Mouse (Mus musculus): ENCODE measurements around the gene Mrps12. TPM values are rescaled to one million over a fixed set of nuclear protein-coding genes. Genes with fewer than 3 reads are reported as not detected.

The Mrps12 gene
- polyA plus RNA-seq, 1 experiment from 2014 or later: 132 TPM

- H3K36me3 ChIP-seq (ENCODE audit: control insufficient read depth, insufficient read depth, low read length): no peaks in the 10 kb centered on the region
- H3K4me1 ChIP-seq (replicated peaks; ENCODE audit: control insufficient read depth, insufficient read depth, low read length): peaks cover 2% of the 10 kb centered on the region; the same call in 1 of the 2 replicates
- H3K4me3 ChIP-seq (ENCODE audit: low read depth, low read length): no peak overlapping the region
- H3K9ac ChIP-seq (ENCODE audit: low read depth, low read length): no peak overlapping the region
- H3K27me3 ChIP-seq (ENCODE audit: control insufficient read depth, insufficient read depth, low read length): no peaks in the 10 kb centered on the region
- H3K9me3 ChIP-seq (ENCODE audit: control insufficient read depth, low read length): no peaks in the 10 kb centered on the region
- no peak overlapping the region for H3K27ac ChIP-seq (ENCODE audit: low read depth, low read length)
- peak; percentile 59 for ATAC-seq (ENCODE audit: low FRiP score)
- no peak overlapping the region for H3K4me2 ChIP-seq (replicated peaks; ENCODE audit: low read depth, low read length)
- peak; percentile 95 for DNase-seq (ENCODE audit: low spot score)
- 47% methylated on average over 6 of the region's 6 CpGs for WGBS
Measured at GRCm38 (mm10) chr7:28780067-28780658, 38.5 kb upstream of the Mrps12 start.

- Histone ChIP-seq H3K4me2 (replicated peaks; ENCODE audit: low read depth, low read length) (no peak overlapping the region), H3K27me3 (ENCODE audit: control insufficient read depth, insufficient read depth, low read length) (no peaks in the 10 kb centered on the region), H3K4me3 (ENCODE audit: low read depth, low read length) (no peak overlapping the region), H3K36me3 (ENCODE audit: control insufficient read depth, insufficient read depth, low read length) (peaks cover 5% of the 10 kb centered on the region; the same call in 1 of the 2 replicates), H3K9ac (ENCODE audit: low read depth, low read length) (no peak overlapping the region), H3K4me1 (replicated peaks; ENCODE audit: control insufficient read depth, insufficient read depth, low read length) (peaks cover 2% of the 10 kb centered on the region; the same call in 1 of the 2 replicates), H3K9me3 (ENCODE audit: control insufficient read depth, low read length) (no peaks in the 10 kb centered on the region), H3K27ac (ENCODE audit: low read depth, low read length) (no peak overlapping the region)
- DNase-seq (ENCODE audit: low spot score): no peak
- 82% methylated on average over 9 of the region's 9 CpGs for WGBS
- no peak for ATAC-seq (ENCODE audit: low FRiP score)
Measured at GRCm38 (mm10) chr7:28778825-28779224, 37.2 kb upstream of the Mrps12 start.

- Histone ChIP-seq H3K27me3 (ENCODE audit: control insufficient read depth, insufficient read depth, low read length) (no peaks in the 10 kb centered on the region), H3K9me3 (ENCODE audit: control insufficient read depth, low read length) (no peaks in the 10 kb centered on the region), H3K9ac (ENCODE audit: low read depth, low read length) (no peak overlapping the region), H3K27ac (ENCODE audit: low read depth, low read length) (no peak overlapping the region), H3K4me2 (replicated peaks; ENCODE audit: low read depth, low read length) (no peak overlapping the region), H3K4me3 (ENCODE audit: low read depth, low read length) (no peak overlapping the region), H3K36me3 (ENCODE audit: control insufficient read depth, insufficient read depth, low read length) (peaks cover 5% of the 10 kb centered on the region; the same call in 1 of the 2 replicates), H3K4me1 (replicated peaks; ENCODE audit: control insufficient read depth, insufficient read depth, low read length) (no peaks in the 10 kb centered on the region)
- DNase-seq (ENCODE audit: low spot score) (no peak), ATAC-seq (ENCODE audit: low FRiP score) (no peak)
- WGBS: 87% methylated on average over 7 of the region's 7 CpGs
Measured at GRCm38 (mm10) chr7:28775129-28775528, 33.5 kb upstream of the Mrps12 start.

- H3K4me2 ChIP-seq (replicated peaks; ENCODE audit: low read depth, low read length): 0 out of 2 replicates have a peak overlapping the region, but pooled peaks have one; percentile 17
- peaks cover 5% of the 10 kb centered on the region; the same call in 1 of the 2 replicates for H3K36me3 ChIP-seq (ENCODE audit: control insufficient read depth, insufficient read depth, low read length)
- no peak overlapping the region for H3K4me3 ChIP-seq (ENCODE audit: low read depth, low read length)
- no peaks in the 10 kb centered on the region for H3K9me3 ChIP-seq (ENCODE audit: control insufficient read depth, low read length)
- DNase-seq (ENCODE audit: low spot score) (peak; percentile 33), ATAC-seq (ENCODE audit: low FRiP score) (no peak)
- peak overlapping the region; percentile 77 for H3K27ac ChIP-seq (ENCODE audit: low read depth, low read length)
- H3K9ac ChIP-seq (ENCODE audit: low read depth, low read length): no peak overlapping the region
- no peaks in the 10 kb centered on the region for H3K4me1 ChIP-seq (replicated peaks; ENCODE audit: control insufficient read depth, insufficient read depth, low read length)
- H3K27me3 ChIP-seq (ENCODE audit: control insufficient read depth, insufficient read depth, low read length): no peaks in the 10 kb centered on the region
- WGBS: 58% methylated on average over 12 of the region's 12 CpGs
Measured at GRCm38 (mm10) chr7:28774164-28774563, 32.5 kb upstream of the Mrps12 start.

- 0 out of 2 replicates have a peak overlapping the region, but pooled peaks have one; percentile 17 for H3K27ac ChIP-seq (ENCODE audit: low read depth, low read length)
- no peaks in the 10 kb centered on the region for H3K4me1 ChIP-seq (replicated peaks; ENCODE audit: control insufficient read depth, insufficient read depth, low read length)
- WGBS: 79% methylated on average over 3 of the region's 3 CpGs
- H3K4me3 ChIP-seq (ENCODE audit: low read depth, low read length): no peak overlapping the region
- H3K27me3 ChIP-seq (ENCODE audit: control insufficient read depth, insufficient read depth, low read length): no peaks in the 10 kb centered on the region
- no peaks in the 10 kb centered on the region for H3K9me3 ChIP-seq (ENCODE audit: control insufficient read depth, low read length)
- DNase-seq (ENCODE audit: low spot score): no peak
- ATAC-seq (ENCODE audit: low FRiP score): no peak
- peaks cover 5% of the 10 kb centered on the region; the same call in 1 of the 2 replicates for H3K36me3 ChIP-seq (ENCODE audit: control insufficient read depth, insufficient read depth, low read length)
- H3K9ac ChIP-seq (ENCODE audit: low read depth, low read length): no peak overlapping the region
- H3K4me2 ChIP-seq (replicated peaks; ENCODE audit: low read depth, low read length): no peak overlapping the region
Measured at GRCm38 (mm10) chr7:28773163-28773562, 31.5 kb upstream of the Mrps12 start.

- Histone ChIP-seq H3K4me1 (replicated peaks; ENCODE audit: control insufficient read depth, insufficient read depth, low read length) (no peaks in the 10 kb centered on the region), H3K27me3 (ENCODE audit: control insufficient read depth, insufficient read depth, low read length) (no peaks in the 10 kb centered on the region), H3K27ac (ENCODE audit: low read depth, low read length) (no peak overlapping the region), H3K4me3 (ENCODE audit: low read depth, low read length) (no peak overlapping the region), H3K9ac (ENCODE audit: low read depth, low read length) (no peak overlapping the region), H3K36me3 (ENCODE audit: control insufficient read depth, insufficient read depth, low read length) (peaks cover 5% of the 10 kb centered on the region; the same call in 1 of the 2 replicates), H3K9me3 (ENCODE audit: control insufficient read depth, low read length) (no peaks in the 10 kb centered on the region), H3K4me2 (replicated peaks; ENCODE audit: low read depth, low read length) (no peak overlapping the region)
- no peak for ATAC-seq (ENCODE audit: low FRiP score)
- WGBS: 96% methylated on average over 11 of the region's 11 CpGs
- no peak for DNase-seq (ENCODE audit: low spot score)
Measured at GRCm38 (mm10) chr7:28771867-28772266, 30.2 kb upstream of the Mrps12 start.

GRCm38 (mm10) chr7:28770309-28770708, 28.7 kb upstream of the Mrps12 start:
- no peak for DNase-seq (ENCODE audit: low spot score)
- WGBS: 96% methylated on average over 3 of the region's 3 CpGs

GRCm38 (mm10) chr7:28769414-28769958, 27.9 kb upstream of the Mrps12 start:
- Histone ChIP-seq H3K27me3 (ENCODE audit: control insufficient read depth, insufficient read depth, low read length) (no peaks in the 10 kb centered on the region), H3K9ac (ENCODE audit: low read depth, low read length) (no peak overlapping the region), H3K36me3 (ENCODE audit: control insufficient read depth, insufficient read depth, low read length) (peaks cover 5% of the 10 kb centered on the region; the same call in 1 of the 2 replicates), H3K9me3 (ENCODE audit: control insufficient read depth, low read length) (no peaks in the 10 kb centered on the region), H3K4me3 (ENCODE audit: low read depth, low read length) (no peak overlapping the region), H3K27ac (ENCODE audit: low read depth, low read length) (no peak overlapping the region), H3K4me2 (replicated peaks; ENCODE audit: low read depth, low read length) (no peak overlapping the region), H3K4me1 (replicated peaks; ENCODE audit: control insufficient read depth, insufficient read depth, low read length) (no peaks in the 10 kb centered on the region)
- no peak for ATAC-seq (ENCODE audit: low FRiP score)
- DNase-seq (ENCODE audit: low spot score): no peak
- WGBS: 90% methylated on average over 9 of the region's 9 CpGs

More at GRCm38 (mm10) chr7:28770309-28770708, 28.7 kb upstream of the Mrps12 start:
- Histone ChIP-seq H3K27me3 (ENCODE audit: control insufficient read depth, insufficient read depth, low read length) (no peaks in the 10 kb centered on the region), H3K4me1 (replicated peaks; ENCODE audit: control insufficient read depth, insufficient read depth, low read length) (no peaks in the 10 kb centered on the region), H3K27ac (ENCODE audit: low read depth, low read length) (no peak overlapping the region), H3K9ac (ENCODE audit: low read depth, low read length) (no peak overlapping the region), H3K36me3 (ENCODE audit: control insufficient read depth, insufficient read depth, low read length) (peaks cover 5% of the 10 kb centered on the region; the same call in 1 of the 2 replicates), H3K4me3 (ENCODE audit: low read depth, low read length) (no peak overlapping the region), H3K4me2 (replicated peaks; ENCODE audit: low read depth, low read length) (no peak overlapping the region), H3K9me3 (ENCODE audit: control insufficient read depth, low read length) (no peaks in the 10 kb centered on the region)
- ATAC-seq (ENCODE audit: low FRiP score): no peak

- H3K27me3 ChIP-seq (ENCODE audit: control insufficient read depth, insufficient read depth, low read length): no peaks in the 10 kb centered on the region
- H3K9me3 ChIP-seq (ENCODE audit: control insufficient read depth, low read length): no peaks in the 10 kb centered on the region
- DNase-seq (ENCODE audit: low spot score): no peak
- no peak for ATAC-seq (ENCODE audit: low FRiP score)
- H3K4me1 ChIP-seq (replicated peaks; ENCODE audit: control insufficient read depth, insufficient read depth, low read length): no peaks in the 10 kb centered on the region
- peak within 1 kb of the TSS; percentile 80 for H3K4me3 ChIP-seq (ENCODE audit: low read depth, low read length)
- H3K27ac ChIP-seq (ENCODE audit: low read depth, low read length): no peak within 1 kb of the TSS
- H3K9ac ChIP-seq (ENCODE audit: low read depth, low read length): peak within 1 kb of the TSS; percentile 66
- peak within 1 kb of the TSS; percentile 64 for H3K4me2 ChIP-seq (replicated peaks; ENCODE audit: low read depth, low read length)
- 69% methylated on average over 7 of the region's 7 CpGs for WGBS
- no peaks in the 10 kb centered on the region for H3K36me3 ChIP-seq (ENCODE audit: control insufficient read depth, insufficient read depth, low read length)
Measured at GRCm38 (mm10) chr7:28767462-28767965, 25.9 kb upstream of the Mrps12 start, which contains the start of gene Nfkbib. Gene Nfkbib, minus strand, starts transcription at chr7:28767512.
